Mouse (Mus musculus) left cerebral cortex, adult 8-10 months (tissue): ENCODE data around the gene Gtf3c4. TPM values are rescaled to one million over a fixed set of nuclear protein-coding genes. Genes with fewer than 3 reads are reported as not detected.

ENCODE experiments used
- DNase-seq, 2 experiments: peaks; one replicate each; pipeline ENCODE4 v3.0.0; 2022; ENCODE audit warnings: low spot score in 2 of 2
- total RNA-seq, 4 experiments: library from RNA; stranded (reverse); gene quantifications; 2 replicates each; pipeline ENCODE4 v1.2.4; 2022

The Gtf3c4 gene
- 10 to 100 TPM; 32.2 to 36.3 (median 34.0) TPM for total RNA-seq

DNA sequence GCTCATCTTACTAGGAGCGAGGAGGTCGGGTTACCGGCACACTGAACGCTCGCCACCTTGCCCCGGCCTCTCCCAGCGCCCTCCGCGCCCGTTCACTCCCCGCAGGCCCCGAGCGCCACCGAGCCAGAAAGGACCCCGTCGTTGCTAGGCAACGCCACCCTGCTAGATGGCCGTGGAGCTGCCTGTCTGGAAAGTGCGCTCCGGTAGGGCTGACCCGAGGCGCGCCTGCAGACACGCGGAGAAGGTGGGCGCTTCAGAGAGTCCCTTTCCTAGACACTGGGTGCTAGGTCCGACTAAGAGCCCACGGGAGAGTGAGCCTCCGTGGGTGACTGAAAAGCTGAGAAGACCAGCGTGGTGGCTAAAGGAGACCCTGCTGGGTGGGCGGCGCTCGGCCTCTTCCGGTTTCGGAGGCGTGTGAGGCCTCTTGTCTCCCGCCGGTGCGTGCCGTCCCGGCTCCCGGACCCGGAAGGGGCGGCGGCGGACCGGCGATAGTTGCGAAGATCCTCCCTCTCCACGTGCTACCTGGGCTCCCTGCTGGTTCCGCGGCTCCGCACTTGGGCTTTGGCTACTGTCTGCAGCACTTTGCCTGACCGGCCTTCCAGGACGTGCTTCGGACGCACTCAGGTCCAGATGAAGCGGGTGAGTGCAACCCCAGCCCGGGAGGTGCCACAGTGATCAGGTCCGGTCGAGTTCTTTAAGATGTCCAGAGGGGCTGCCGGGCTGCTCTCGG lies at the start of gene Gtf3c4, which contains the start of gene Ddx31:
Gene Gtf3c4, minus strand, starts transcription at position 139 of the 730 bp plus-strand sequence.
Gene Ddx31, plus strand, starts transcription at position 185 of the 730 bp plus-strand sequence.
- DNase-seq: peak; percentile 90 to 93

- no peak for DNase-seq
Observed at GRCm38 (mm10) chr2:28884914-28885313, 44.8 kb upstream of the Gtf3c4 start.

DNA sequence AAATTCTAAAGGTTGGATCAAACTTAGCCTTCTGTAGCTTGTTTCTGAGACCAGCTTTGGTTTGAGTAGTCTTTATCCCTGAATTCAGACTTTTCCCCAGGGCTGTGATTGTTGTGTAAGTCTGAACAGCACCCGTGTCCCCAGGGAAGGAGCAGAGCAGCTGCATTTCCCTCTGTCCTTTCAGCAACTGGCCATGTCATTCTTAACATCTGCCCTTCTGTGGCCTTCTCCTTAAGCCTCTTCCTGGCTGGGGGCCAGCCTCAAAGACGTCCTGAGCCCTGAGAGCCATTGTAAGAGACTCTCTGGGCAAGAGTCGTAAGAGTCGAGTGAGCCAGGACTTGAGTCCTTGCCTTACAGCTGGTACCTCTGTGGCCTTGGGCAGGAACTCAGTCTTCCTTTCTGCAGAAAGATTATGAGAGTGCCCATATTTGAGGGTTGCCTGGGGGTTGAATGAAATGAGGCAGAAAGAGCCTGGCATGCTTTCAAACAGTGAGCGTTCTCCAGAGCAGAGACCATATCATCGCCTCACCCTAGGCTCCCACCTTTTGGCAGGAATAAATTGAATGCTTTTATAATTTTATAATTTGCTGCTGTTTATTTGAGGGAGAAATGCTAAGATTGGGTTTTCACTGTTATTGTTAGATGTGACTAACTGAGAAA lies 42.8 kb upstream of the Gtf3c4 start:
- no peak for DNase-seq

DNA sequence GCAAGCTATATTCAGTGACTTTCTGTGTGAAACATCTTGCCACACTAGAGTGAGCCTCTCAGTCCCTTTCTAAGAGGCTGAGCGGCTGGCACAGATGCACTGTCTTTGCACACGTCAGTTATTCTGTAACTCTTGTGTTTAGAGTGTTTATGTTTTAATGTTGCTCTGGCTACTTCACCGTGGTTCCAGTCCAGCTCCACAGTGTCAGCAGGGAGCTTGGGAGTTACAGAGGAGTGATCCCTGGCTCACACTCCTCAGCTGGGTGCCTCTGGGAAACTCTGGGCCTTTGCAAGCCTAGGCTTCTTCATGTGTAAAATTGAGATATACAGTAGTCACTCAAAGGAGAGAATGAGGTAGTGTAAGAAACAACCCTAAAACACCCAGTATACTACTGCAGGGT lies 41.9 kb upstream of the Gtf3c4 start:
- no peak for DNase-seq

- DNase-seq: no peak
Observed at GRCm38 (mm10) chr2:28881275-28881674, 41.1 kb upstream of the Gtf3c4 start.

DNA sequence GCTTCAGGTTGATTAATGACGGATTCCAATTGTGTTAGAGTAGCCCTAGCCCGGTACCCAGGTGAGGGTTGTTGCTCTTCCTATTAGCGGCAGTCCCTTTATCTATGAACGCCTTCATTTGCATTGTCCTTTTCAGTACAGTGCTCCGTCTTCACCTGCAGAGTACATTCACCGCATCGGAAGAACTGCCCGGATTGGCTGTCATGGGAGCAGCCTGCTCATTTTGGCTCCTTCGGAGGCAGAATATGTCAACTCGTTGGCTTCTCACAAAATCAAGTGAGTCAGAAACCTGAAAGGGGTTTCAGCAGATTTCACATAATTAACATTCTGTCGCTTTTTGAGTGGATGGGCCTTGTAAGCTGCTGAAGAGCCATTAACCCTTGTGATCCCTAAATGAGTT lies 35.4 kb upstream of the Gtf3c4 start:
- DNase-seq: no peak

- DNase-seq: no peak
Observed at GRCm38 (mm10) chr2:28867495-28867894, 27.3 kb upstream of the Gtf3c4 start.

DNA sequence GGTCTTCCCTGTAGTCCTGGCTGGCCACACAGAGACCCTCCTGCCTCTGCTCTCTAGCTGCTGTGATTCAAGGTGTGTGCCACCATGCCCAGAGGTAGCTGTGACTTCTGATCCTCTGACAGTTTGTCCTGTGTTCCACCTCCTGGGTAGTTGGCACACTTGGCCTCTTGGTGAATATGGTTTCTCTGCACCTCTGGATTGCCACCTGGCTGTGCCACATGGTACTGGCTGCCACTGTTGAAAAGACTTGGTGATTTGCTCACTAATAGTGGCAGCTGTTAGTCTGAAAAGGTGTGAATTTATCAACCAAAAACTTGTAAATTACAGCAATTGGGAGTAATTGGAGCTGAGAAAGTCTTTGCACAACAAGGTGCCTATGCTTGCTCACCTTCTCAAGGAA lies 23.7 kb upstream of the Gtf3c4 start:
- no peak for DNase-seq

- no peak for DNase-seq
Observed at GRCm38 (mm10) chr2:28860678-28861423, 20.7 kb upstream of the Gtf3c4 start.

DNA sequence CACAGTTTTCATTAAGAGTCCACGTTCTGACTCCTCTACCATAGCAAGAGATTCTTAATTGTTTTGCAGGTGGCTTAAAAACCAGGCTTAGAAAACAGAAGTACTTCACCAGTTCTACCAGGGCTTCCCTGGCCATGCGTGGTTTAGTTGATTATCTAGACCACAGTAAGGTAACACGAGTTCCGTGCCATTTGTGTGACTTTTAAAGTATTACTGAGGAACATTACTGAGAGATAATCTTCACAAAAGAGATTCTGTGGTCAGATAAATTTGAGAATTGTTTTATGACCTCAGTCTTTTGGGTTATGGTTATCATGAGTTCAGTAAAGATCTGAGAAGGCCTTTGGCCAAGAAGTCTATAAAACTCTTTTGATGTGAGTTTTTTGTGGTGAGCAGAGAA lies 19.1 kb upstream of the Gtf3c4 start:
- no peak for DNase-seq

GRCm38 (mm10) chr2:28855773-28856172 lies 15.6 kb upstream of the Gtf3c4 start:
- no peak for DNase-seq

- no peak for DNase-seq
Observed at GRCm38 (mm10) chr2:28852594-28852993, 12.4 kb upstream of the Gtf3c4 start.

GRCm38 (mm10) chr2:28848879-28849278 lies 8.7 kb upstream of the Gtf3c4 start:
- no peak for DNase-seq

- DNase-seq: no peak
Observed at GRCm38 (mm10) chr2:28842042-28842441, 1.9 kb upstream of the Gtf3c4 start.

DNA sequence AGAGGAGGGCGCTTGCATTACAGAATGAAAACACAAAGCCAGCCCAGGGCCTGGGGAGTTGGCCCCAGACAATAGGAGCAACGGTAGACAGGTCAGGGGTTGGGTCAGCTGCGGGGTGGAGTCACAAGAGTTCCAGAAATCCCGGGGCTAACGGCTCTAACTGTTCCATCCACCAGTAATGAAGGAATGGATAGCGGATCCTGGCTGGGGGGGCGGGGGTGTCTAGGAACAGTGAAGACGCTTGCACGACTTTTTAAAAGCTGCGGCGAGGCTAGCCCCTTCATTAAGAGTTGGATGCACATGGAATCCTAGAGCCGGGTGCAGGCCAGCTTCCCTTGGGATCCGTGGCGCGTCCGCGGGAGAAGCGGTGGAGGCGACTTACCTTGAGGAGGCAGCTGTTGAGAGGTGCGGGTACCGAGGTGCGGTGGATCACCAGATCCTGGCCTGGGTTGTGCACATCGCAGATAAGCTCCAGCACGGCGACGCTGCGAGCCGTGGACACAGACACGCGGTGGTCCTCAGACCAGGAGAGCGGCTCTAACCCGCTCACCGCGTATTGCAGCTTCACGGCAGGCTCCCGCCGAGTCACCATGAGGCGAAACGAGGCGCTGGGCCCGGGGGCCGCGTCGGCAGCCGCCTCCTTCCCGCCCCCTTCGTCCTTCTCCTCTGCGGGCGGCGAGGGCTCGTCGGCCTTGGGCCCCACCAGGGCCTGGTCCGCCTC lies 499 bp downstream of the Gtf3c4 start:
- no peak for DNase-seq

DNA sequence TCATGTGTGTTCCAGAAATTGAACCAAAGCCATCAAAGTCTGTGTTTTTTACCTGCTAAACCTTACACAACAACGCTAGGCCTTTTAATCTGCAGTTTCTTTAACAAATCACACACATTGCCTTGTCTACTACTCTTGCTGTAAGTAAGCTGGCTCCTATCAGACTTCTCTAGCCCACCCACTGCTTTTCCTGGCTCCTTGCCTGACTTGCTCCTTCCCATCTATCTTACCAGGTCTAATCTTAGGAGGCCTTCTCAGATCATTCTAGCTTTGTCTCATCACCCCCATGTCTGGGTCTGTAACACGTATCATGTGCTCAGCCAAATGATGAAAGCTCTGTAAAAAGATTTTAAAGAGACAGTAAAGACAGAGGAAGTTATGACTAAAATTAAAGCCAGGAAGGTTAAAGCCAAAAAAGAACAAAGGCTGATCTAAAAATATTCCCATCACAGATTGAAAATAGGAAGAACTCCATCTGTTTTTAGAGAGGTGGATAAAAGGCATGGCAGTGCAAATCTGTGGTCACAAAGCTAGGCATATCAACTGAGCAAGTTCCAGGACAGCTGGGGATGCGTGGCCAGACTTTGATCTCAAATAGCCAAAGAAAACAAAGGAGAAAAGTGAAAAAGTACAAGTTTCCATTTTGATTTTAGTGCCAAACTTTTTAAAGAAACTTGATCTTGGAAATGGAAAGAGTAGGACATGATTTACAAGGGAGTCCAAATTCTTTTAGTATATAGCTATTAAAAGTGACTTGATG lies 3.8 kb downstream of the Gtf3c4 start:
- peak in 1 of 2 experiments; percentile 11 for DNase-seq

GRCm38 (mm10) chr2:28829265-28829664 lies 10.9 kb downstream of the Gtf3c4 start:
- no peak for DNase-seq

GRCm38 (mm10) chr2:28818866-28819265 lies 21.3 kb downstream of the Gtf3c4 start:
- DNase-seq: no peak

- no peak for DNase-seq
Observed at GRCm38 (mm10) chr2:28810260-28811013, 29.7 kb downstream of the Gtf3c4 start.

DNA sequence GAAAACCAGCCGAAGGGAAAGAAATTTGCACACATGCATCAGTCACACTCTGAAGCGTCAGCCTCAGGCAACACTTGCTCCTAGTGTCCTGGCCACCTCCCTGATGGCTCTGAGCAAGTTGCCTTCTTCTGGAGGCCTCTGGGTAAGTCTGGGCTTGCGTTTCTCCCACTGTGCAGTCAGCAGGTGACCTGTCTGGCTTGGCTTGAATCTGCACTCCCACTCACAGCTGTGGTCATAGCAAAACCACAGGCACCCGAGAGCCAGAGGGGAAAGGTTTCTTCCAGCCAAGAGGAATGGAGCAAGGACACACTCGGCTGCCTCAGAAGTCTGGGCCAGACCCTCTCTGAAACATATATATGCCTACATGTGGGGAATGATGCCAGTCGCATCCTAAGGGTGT lies 31.3 kb downstream of the Gtf3c4 start:
- DNase-seq: no peak
